Mouse (Mus musculus) ES-Bruce4 (cell line): ENCODE measurements around the gene Lrrn4cl.

Source experiments
- CTCF ChIP-seq: IDR thresholded peaks from one replicate; pipeline ENCODE4 v1.8.1; 2011; ENCODE audit warnings: low read depth, low read length
- POLR2A ChIP-seq: IDR thresholded peaks from one replicate; pipeline ENCODE4 v1.8.1; 2011; ENCODE audit warnings: low read length; ENCODE audit not compliant: insufficient read depth

- TF ChIP-seq POLR2A (no peak), CTCF (no peak)
Observed at GRCm38 (mm10) chr19:8822696-8823095, 27.9 kb upstream of the Lrrn4cl start.
